Mouse (Mus musculus): ENCODE results near the gene Slc39a8. TPM values are rescaled to one million over a fixed set of nuclear protein-coding genes. Genes with fewer than 3 reads are reported as not detected.

Slc39a8 gene
- polyA plus RNA-seq, 1 experiment from 2014 or later, result 15.5 TPM

- no peaks in the 10 kb centered on the region for H3K36me3 ChIP-seq (replicated peaks)
- H3K9me3 ChIP-seq, result no peaks in the 10 kb centered on the region
- H3K4me1 ChIP-seq, result 0 out of 2 replicates have a peak, but pooled peaks cover 7% of the 10 kb centered on the region
- no peak overlapping the region for H3K4me3 ChIP-seq
- H3K27me3 ChIP-seq (replicated peaks; ENCODE audit: low read depth, poor library complexity, severe bottlenecking), result no peaks in the 10 kb centered on the region
- DNase-seq (ENCODE audit: low spot score), result no peak
- H3K27ac ChIP-seq (replicated peaks), result no peak overlapping the region
- WGBS, result 65% methylated on average over 9 of the region's 9 CpGs
These were observed 62.2 kb downstream of the Slc39a8 start for GRCm38 (mm10) chr3:135887033-135887855.

- Histone ChIP-seq H3K36me3 (replicated peaks) (no peaks in the 10 kb centered on the region), H3K4me3 (no peak overlapping the region), H3K27me3 (replicated peaks; ENCODE audit: low read depth, poor library complexity, severe bottlenecking) (no peaks in the 10 kb centered on the region), H3K27ac (replicated peaks) (no peak overlapping the region), H3K9me3 (no peaks in the 10 kb centered on the region), H3K4me1 (0 out of 2 replicates have a peak, but pooled peaks cover 7% of the 10 kb centered on the region)
- no peak for DNase-seq (ENCODE audit: low spot score)
- WGBS, result 61% methylated on average over 5 of the region's 5 CpGs
These were observed 62.7 kb downstream of the Slc39a8 start for GRCm38 (mm10) chr3:135887856-135888155.

- Histone ChIP-seq H3K4me3 (no peak overlapping the region), H3K9me3 (no peaks in the 10 kb centered on the region), H3K27ac (replicated peaks) (no peak overlapping the region), H3K4me1 (0 out of 2 replicates have a peak, but pooled peaks cover 7% of the 10 kb centered on the region), H3K36me3 (replicated peaks) (no peaks in the 10 kb centered on the region), H3K27me3 (replicated peaks; ENCODE audit: low read depth, poor library complexity, severe bottlenecking) (no peaks in the 10 kb centered on the region)
- DNase-seq (ENCODE audit: low spot score), result no peak
These were observed 64.3 kb downstream of the Slc39a8 start for GRCm38 (mm10) chr3:135889401-135889800.

- 85% methylated on average over 1 of the region's 1 CpGs for WGBS
- no peaks in the 10 kb centered on the region for H3K9me3 ChIP-seq
- H3K36me3 ChIP-seq (replicated peaks), result no peaks in the 10 kb centered on the region
- 0 out of 2 replicates have a peak, but pooled peaks cover 5% of the 10 kb centered on the region for H3K4me1 ChIP-seq
- no peak for DNase-seq (ENCODE audit: low spot score)
- H3K4me3 ChIP-seq, result no peak overlapping the region
- no peak overlapping the region for H3K27ac ChIP-seq (replicated peaks)
- no peaks in the 10 kb centered on the region for H3K27me3 ChIP-seq (replicated peaks; ENCODE audit: low read depth, poor library complexity, severe bottlenecking)
These were observed 78.3 kb downstream of the Slc39a8 start for GRCm38 (mm10) chr3:135903366-135903765.

GRCm38 (mm10) chr3:135904881-135905280, 79.8 kb downstream of the Slc39a8 start:
- Histone ChIP-seq H3K27ac (replicated peaks) (peak overlapping the region; percentile 57), H3K4me1 (0 out of 2 replicates have a peak, but pooled peaks cover 5% of the 10 kb centered on the region), H3K27me3 (replicated peaks; ENCODE audit: low read depth, poor library complexity, severe bottlenecking) (no peaks in the 10 kb centered on the region), H3K4me3 (no peak overlapping the region), H3K36me3 (replicated peaks) (no peaks in the 10 kb centered on the region), H3K9me3 (no peaks in the 10 kb centered on the region)
- no peak for DNase-seq (ENCODE audit: low spot score)
- 64% methylated on average over 6 of the region's 6 CpGs for WGBS

- 94% methylated on average over 1 of the region's 1 CpGs for WGBS
These were observed 80.7 kb downstream of the Slc39a8 start for GRCm38 (mm10) chr3:135905729-135906128.

GRCm38 (mm10) chr3:135907028-135907427, 81.9 kb downstream of the Slc39a8 start:
- Histone ChIP-seq H3K36me3 (replicated peaks) (no peaks in the 10 kb centered on the region), H3K4me1 (0 out of 2 replicates have a peak, but pooled peaks cover 5% of the 10 kb centered on the region), H3K4me3 (no peak overlapping the region), H3K27ac (replicated peaks) (no peak overlapping the region), H3K27me3 (replicated peaks; ENCODE audit: low read depth, poor library complexity, severe bottlenecking) (no peaks in the 10 kb centered on the region), H3K9me3 (no peaks in the 10 kb centered on the region)
- no peak for DNase-seq (ENCODE audit: low spot score)
- 73% methylated on average over 3 of the region's 3 CpGs for WGBS

More at GRCm38 (mm10) chr3:135905729-135906128, 80.7 kb downstream of the Slc39a8 start:
- H3K9me3 ChIP-seq, result no peaks in the 10 kb centered on the region
- H3K4me1 ChIP-seq, result 0 out of 2 replicates have a peak, but pooled peaks cover 5% of the 10 kb centered on the region
- no peaks in the 10 kb centered on the region for H3K36me3 ChIP-seq (replicated peaks)
- no peak for DNase-seq (ENCODE audit: low spot score)
- H3K4me3 ChIP-seq, result no peak overlapping the region
- H3K27me3 ChIP-seq (replicated peaks; ENCODE audit: low read depth, poor library complexity, severe bottlenecking), result no peaks in the 10 kb centered on the region
- peak overlapping the region; percentile 57; the same call in 1 of the 2 replicates for H3K27ac ChIP-seq (replicated peaks)

- Histone ChIP-seq H3K4me3 (no peak overlapping the region), H3K27ac (replicated peaks) (no peak overlapping the region), H3K27me3 (replicated peaks; ENCODE audit: low read depth, poor library complexity, severe bottlenecking) (no peaks in the 10 kb centered on the region), H3K4me1 (peaks cover 9% of the 10 kb centered on the region), H3K36me3 (replicated peaks) (no peaks in the 10 kb centered on the region), H3K9me3 (no peaks in the 10 kb centered on the region)
- DNase-seq (ENCODE audit: low spot score), result no peak
- 87% methylated on average over 4 of the region's 4 CpGs for WGBS
These were observed 90.9 kb downstream of the Slc39a8 start for GRCm38 (mm10) chr3:135915941-135916340.

GRCm38 (mm10) chr3:135918566-135919180, 93.6 kb downstream of the Slc39a8 start:
- H3K9me3 ChIP-seq, result no peaks in the 10 kb centered on the region
- no peaks in the 10 kb centered on the region for H3K36me3 ChIP-seq (replicated peaks)
- DNase-seq (ENCODE audit: low spot score), result no peak
- 80% methylated on average over 5 of the region's 5 CpGs for WGBS
- no peaks in the 10 kb centered on the region for H3K27me3 ChIP-seq (replicated peaks; ENCODE audit: low read depth, poor library complexity, severe bottlenecking)
- H3K4me1 ChIP-seq, result peaks cover 9% of the 10 kb centered on the region
- H3K4me3 ChIP-seq, result no peak overlapping the region
- H3K27ac ChIP-seq (replicated peaks), result no peak overlapping the region

GRCm38 (mm10) chr3:135919305-135919704, 94.2 kb downstream of the Slc39a8 start:
- 87% methylated on average over 4 of the region's 4 CpGs for WGBS
- no peaks in the 10 kb centered on the region for H3K27me3 ChIP-seq (replicated peaks; ENCODE audit: low read depth, poor library complexity, severe bottlenecking)
- H3K4me1 ChIP-seq, result peaks cover 9% of the 10 kb centered on the region
- H3K27ac ChIP-seq (replicated peaks), result no peak overlapping the region
- no peaks in the 10 kb centered on the region for H3K36me3 ChIP-seq (replicated peaks)
- no peak for DNase-seq (ENCODE audit: low spot score)
- H3K9me3 ChIP-seq, result no peaks in the 10 kb centered on the region
- H3K4me3 ChIP-seq, result no peak overlapping the region

GRCm38 (mm10) chr3:135926729-135927128, 101.7 kb downstream of the Slc39a8 start:
- Histone ChIP-seq H3K36me3 (replicated peaks) (no peaks in the 10 kb centered on the region), H3K27ac (replicated peaks) (no peak overlapping the region), H3K9me3 (no peaks in the 10 kb centered on the region), H3K4me1 (no peaks in the 10 kb centered on the region), H3K4me3 (no peak overlapping the region), H3K27me3 (replicated peaks; ENCODE audit: low read depth, poor library complexity, severe bottlenecking) (no peaks in the 10 kb centered on the region)
- 30% methylated on average over 1 of the region's 1 CpGs for WGBS
- DNase-seq (ENCODE audit: low spot score), result no peak

- Histone ChIP-seq H3K9me3 (no peaks in the 10 kb centered on the region), H3K27me3 (replicated peaks; ENCODE audit: low read depth, poor library complexity, severe bottlenecking) (no peaks in the 10 kb centered on the region), H3K4me3 (no peak overlapping the region), H3K4me1 (no peaks in the 10 kb centered on the region), H3K36me3 (replicated peaks) (no peaks in the 10 kb centered on the region), H3K27ac (replicated peaks) (no peak overlapping the region)
- no peak for DNase-seq (ENCODE audit: low spot score)
- 82% methylated on average over 4 of the region's 4 CpGs for WGBS
These were observed 103.1 kb downstream of the Slc39a8 start for GRCm38 (mm10) chr3:135928184-135928583.

GRCm38 (mm10) chr3:135937455-135937854, 112.4 kb downstream of the Slc39a8 start:
- 67% methylated on average over 2 of the region's 2 CpGs for WGBS
- Histone ChIP-seq H3K4me3 (no peak overlapping the region), H3K36me3 (replicated peaks) (no peaks in the 10 kb centered on the region), H3K4me1 (no peaks in the 10 kb centered on the region), H3K27me3 (replicated peaks; ENCODE audit: low read depth, poor library complexity, severe bottlenecking) (no peaks in the 10 kb centered on the region), H3K27ac (replicated peaks) (no peak overlapping the region), H3K9me3 (no peaks in the 10 kb centered on the region)
- no peak for DNase-seq (ENCODE audit: low spot score)

Measured in embryonic facial prominence, embryonic 10.5 days (tissue).